Mouse (Mus musculus) heart, postnatal 0 days (tissue): ENCODE measurements around the gene Jak3. TPM values are rescaled to one million over a fixed set of nuclear protein-coding genes. Genes with fewer than 3 reads are reported as not detected.

Experiments used
- ATAC-seq: fragments of 200-750 bp; cut with Nextera tagmentation; 2 replicates; pipeline ENCODE4 v1.8.0; 2017; ENCODE audit warnings: low read depth, moderate number of reproducible peaks, moderate library complexity; ENCODE audit not compliant: insufficient read depth
- DNase-seq: peaks from one replicate; pipeline ENCODE4 v3.0.0-alpha.2; 2016; ENCODE audit warnings: low spot score
- H3K27ac ChIP-seq: fragments of 300-500 bp; sonication (generic); 2 replicates; pipeline ENCODE4 v1.5.1; 2014; ENCODE audit warnings: low read depth, mild to moderate bottlenecking
- H3K27me3 ChIP-seq: fragments of 300-500 bp; sonication (generic); 2 replicates; pipeline ENCODE4 v1.6.1; 2014; ENCODE audit warnings: low read length, mixed read lengths; ENCODE audit not compliant: control insufficient read depth, insufficient read depth
- H3K36me3 ChIP-seq: fragments of 300-500 bp; sonication (generic); replicated peaks from 2 replicates; pipeline ENCODE4 v1.6.1; 2014; ENCODE audit warnings: low read length, mixed read lengths; ENCODE audit not compliant: control insufficient read depth, insufficient read depth
- H3K4me1 ChIP-seq: fragments of 300-500 bp; sonication (generic); 2 replicates; pipeline ENCODE4 v1.6.1; 2014; ENCODE audit warnings: antibody characterized with exemption; ENCODE audit not compliant: control insufficient read depth, insufficient read depth
- H3K4me2 ChIP-seq: fragments of 300-500 bp; sonication (generic); 2 replicates; pipeline ENCODE4 v1.6.1; 2014; ENCODE audit warnings: low read depth, mild to moderate bottlenecking, low read length, moderate library complexity
- H3K4me3 ChIP-seq: fragments of 300-500 bp; sonication (generic); 2 replicates; pipeline ENCODE4 v1.5.1; 2014; ENCODE audit warnings: low read depth, low read length
- H3K9ac ChIP-seq: fragments of 300-500 bp; sonication (generic); replicated peaks from 2 replicates; pipeline ENCODE4 v1.6.1; 2014; ENCODE audit warnings: low read depth, low read length, mixed read lengths
- H3K9me3 ChIP-seq: fragments of 300-500 bp; sonication (generic); replicated peaks from 2 replicates; pipeline ENCODE4 v1.6.1; 2016; ENCODE audit warnings: low read length; ENCODE audit not compliant: control insufficient read depth
- CTCF ChIP-seq: IDR thresholded peaks from 2 replicates; pipeline ENCODE4 v1.5.1; 2016; ENCODE audit warnings: antibody characterized with exemption, control low read depth, low read depth
- EP300 ChIP-seq: IDR thresholded peaks from 2 replicates; pipeline ENCODE4 v1.6.1; 2016; ENCODE audit warnings: antibody characterized with exemption, low read depth
- WGBS: fragments of 180-500 bp; shearing (Covaris S2); extraction: QIAGEN DNeasy Blood & Tissue Kit; methylation state at CpG from one replicate; pipeline ENCODE4 v1.1.7; 2014; 5-methylcytosine and 5-hydroxymethylcytosine counted together
- polyA plus RNA-seq: library from polyadenylated mRNA; unstranded; fragments of >200 nt; fragmentation: Nextera tagmentation; extraction: Ambion mirVana; gene quantifications from 2 replicates; pipeline ENCODE4 v1.2.1, GENCODE M21; 2015
- total RNA-seq: library from RNA; depleted of rRNA; stranded (reverse); fragments of >200 nt; gene quantifications from 2 replicates; pipeline ENCODE4 v1.2.3, GENCODE M21; 2014; ENCODE audit warnings: low replicate concordance

Gene Jak3
- total and polyA plus RNA-seq, 2 experiments from 2014 or later: 5.7 to 16.9 TPM

DNA sequence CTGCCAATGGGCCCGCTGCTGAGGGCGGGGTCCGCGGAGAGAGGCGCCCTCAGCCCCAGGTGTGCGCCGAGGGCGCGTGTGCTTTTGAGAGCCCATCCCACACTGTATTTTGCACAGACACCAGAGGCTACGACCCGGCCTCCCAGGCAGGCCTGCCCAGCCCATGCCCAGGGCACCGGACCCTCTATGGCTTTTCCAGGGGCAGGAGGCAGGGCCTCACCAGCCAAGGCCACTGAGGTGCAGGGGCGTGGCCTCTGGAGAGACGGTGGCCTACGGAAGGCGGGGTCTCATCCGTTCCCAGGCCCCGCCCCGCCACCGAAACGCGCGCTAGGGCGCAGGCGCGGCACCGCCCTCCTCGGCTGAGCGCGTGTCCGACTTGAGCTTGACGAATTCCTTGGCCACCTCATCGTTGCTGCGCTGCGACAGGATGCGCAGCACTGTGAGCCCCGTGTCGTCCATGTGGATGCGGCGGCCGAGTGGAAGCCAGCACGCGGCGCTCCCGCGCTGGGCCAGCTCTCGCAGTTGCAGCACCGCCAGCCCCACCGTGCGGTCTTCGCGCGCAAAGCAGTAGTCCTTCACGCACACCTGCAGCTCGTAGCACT, 46.9 kb upstream of the Jak3 start:
- peak overlapping the region; percentile 86 for H3K4me2 ChIP-seq
- peak overlapping the region; percentile 56 for H3K4me3 ChIP-seq
- peaks cover 32% of the 10 kb centered on the region for H3K27me3 ChIP-seq
- H3K4me1 ChIP-seq: peaks cover 19% of the 10 kb centered on the region
- no peaks in the 10 kb centered on the region for H3K9me3 ChIP-seq
- TF ChIP-seq EP300: no peak
- peak; percentile 41 for TF ChIP-seq CTCF
- H3K9ac ChIP-seq: peak overlapping the region; percentile 44
- peak overlapping the region; percentile 88 for H3K27ac ChIP-seq
- under 1% methylated on average over 55 of the region's 55 CpGs for WGBS
- ATAC-seq: peak; percentile 86
- H3K36me3 ChIP-seq: peaks cover 20% of the 10 kb centered on the region
- peak; percentile 76 for DNase-seq

DNA sequence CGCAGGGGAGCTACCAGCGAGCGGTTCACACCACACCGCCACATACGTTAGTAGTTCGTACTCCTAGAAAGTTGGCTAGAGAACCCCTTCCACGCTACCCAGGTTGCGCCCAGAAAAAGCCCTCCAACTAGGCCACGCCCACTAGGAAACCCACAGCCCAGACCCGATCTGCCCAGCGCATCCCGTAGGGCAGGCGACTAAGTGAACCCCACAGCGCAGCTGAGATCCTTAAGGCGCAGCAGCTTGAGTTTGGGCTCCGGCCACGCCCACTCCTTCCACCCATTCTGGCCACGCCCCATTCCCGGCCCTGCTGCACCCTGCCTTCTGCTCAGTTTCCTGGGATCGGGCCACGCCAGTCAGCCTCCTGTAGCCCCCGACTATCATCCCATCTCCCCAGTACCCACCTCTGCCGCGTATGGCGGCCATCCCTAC, 46.3 kb upstream of the Jak3 start:
- Histone ChIP-seq H3K4me1 (peaks cover 22% of the 10 kb centered on the region), H3K9me3 (no peaks in the 10 kb centered on the region), H3K27me3 (peaks cover 38% of the 10 kb centered on the region), H3K4me2 (peak overlapping the region; percentile 86), H3K36me3 (peaks cover 14% of the 10 kb centered on the region; the same call in 1 of the 2 replicates), H3K27ac (peak overlapping the region; percentile 26; the same call in 1 of the 2 replicates), H3K4me3 (peak overlapping the region; percentile 56), H3K9ac (no peak overlapping the region)
- 5% methylated on average over 25 of the region's 25 CpGs for WGBS
- TF ChIP-seq EP300 (no peak), CTCF (no peak)
- peak; percentile 7; the same call in 1 of the 2 replicates for ATAC-seq
- no peak for DNase-seq

DNA sequence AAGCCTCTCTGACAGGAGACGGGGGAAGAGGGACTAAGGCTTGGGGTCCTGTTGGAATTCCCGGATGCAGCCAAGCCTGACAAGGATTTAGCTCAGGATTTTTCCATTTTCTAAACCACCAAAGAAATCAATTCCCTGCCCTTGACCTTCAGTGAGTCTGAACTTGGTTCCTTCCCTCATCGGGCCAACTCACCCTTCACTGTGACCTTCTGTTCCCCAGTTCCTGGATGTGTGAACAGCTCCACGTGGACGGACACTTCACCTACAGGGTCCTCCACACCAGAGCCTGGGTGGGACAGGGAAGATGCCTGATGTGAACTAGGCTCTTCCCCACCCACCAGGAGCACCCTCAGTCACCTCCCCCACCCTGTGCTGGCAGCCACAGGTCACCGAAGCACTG, 45.3 kb upstream of the Jak3 start:
- no peak overlapping the region for H3K27ac ChIP-seq
- no peaks in the 10 kb centered on the region for H3K9me3 ChIP-seq
- ATAC-seq (no peak), DNase-seq (no peak)
- H3K4me1 ChIP-seq: peaks cover 22% of the 10 kb centered on the region
- TF ChIP-seq EP300 (no peak), CTCF (no peak)
- H3K9ac ChIP-seq: no peak overlapping the region
- no peak overlapping the region for H3K4me2 ChIP-seq
- 73% methylated on average over 6 of the region's 6 CpGs for WGBS
- peaks cover 43% of the 10 kb centered on the region for H3K27me3 ChIP-seq
- peaks cover 5% of the 10 kb centered on the region; the same call in 1 of the 2 replicates for H3K36me3 ChIP-seq
- H3K4me3 ChIP-seq: no peak overlapping the region

DNA sequence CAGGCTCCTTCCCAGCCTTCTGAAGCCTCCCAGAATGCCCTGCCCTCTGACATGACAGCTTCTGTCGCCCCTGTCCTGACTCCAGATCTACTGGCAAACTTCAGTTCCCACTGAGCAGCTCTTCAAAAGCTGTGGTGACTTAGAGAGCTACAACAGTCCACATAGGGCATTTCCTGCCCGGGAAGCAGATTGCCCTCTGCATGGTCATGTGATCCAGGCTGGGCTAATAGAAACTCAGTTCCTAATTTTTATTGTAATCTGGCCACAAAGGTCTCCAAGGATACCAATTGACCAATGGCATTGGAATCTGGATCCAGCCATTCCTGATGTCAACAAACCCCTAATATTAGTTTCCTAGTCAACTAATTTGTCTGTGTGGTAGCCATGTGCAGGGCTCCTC, 44.2 kb upstream of the Jak3 start:
- H3K36me3 ChIP-seq: no peaks in the 10 kb centered on the region

DNA sequence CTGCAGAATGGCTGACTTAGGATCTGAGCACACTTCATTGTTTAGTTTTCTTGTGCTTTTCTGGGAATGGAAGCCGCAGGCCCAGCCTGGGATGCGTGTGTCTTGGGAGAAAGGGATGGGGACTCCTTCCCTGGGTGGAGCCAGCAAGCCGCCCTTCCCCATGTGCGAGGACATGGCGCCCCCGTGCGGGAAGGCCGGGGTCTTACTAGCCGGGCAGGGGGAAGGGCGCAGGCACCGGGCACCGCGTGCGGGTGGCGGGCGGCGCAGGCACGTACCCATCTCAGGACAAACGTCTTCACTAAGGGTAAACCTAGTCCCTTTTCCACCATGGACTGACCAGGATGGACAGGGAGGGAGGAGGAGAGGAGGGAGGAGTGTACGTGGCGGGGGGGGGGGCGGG, 42.9 kb upstream of the Jak3 start:
- H3K27me3 ChIP-seq: peaks cover 43% of the 10 kb centered on the region

More for the DNA sequence above, 44.2 kb upstream of the Jak3 start:
- H3K9ac ChIP-seq: no peak overlapping the region
- no peak for ATAC-seq
- H3K4me2 ChIP-seq: no peak overlapping the region
- no peaks in the 10 kb centered on the region for H3K9me3 ChIP-seq
- H3K4me1 ChIP-seq: peaks cover 22% of the 10 kb centered on the region
- peaks cover 43% of the 10 kb centered on the region for H3K27me3 ChIP-seq
- no peak for DNase-seq
- TF ChIP-seq EP300 (no peak), CTCF (no peak)
- no peak overlapping the region for H3K27ac ChIP-seq
- 61% methylated on average over 2 of the region's 2 CpGs for WGBS
- H3K4me3 ChIP-seq: no peak overlapping the region

More for the DNA sequence above, 42.9 kb upstream of the Jak3 start:
- Histone ChIP-seq H3K4me1 (peaks cover 22% of the 10 kb centered on the region), H3K9me3 (no peaks in the 10 kb centered on the region), H3K9ac (no peak overlapping the region), H3K4me2 (no peak overlapping the region; the same call in 1 of the 2 replicates), H3K4me3 (no peak overlapping the region), H3K36me3 (no peaks in the 10 kb centered on the region), H3K27ac (no peak overlapping the region)
- 16% methylated on average over 19 of the region's 22 CpGs for WGBS
- ATAC-seq (no peak), DNase-seq (no peak)
- TF ChIP-seq CTCF: peak; percentile 40
- TF ChIP-seq EP300: no peak
